Mouse (Mus musculus): ENCODE measurements at regions not wholly inside any gene's neighbourhood (a gene's known extent, or its start where the extent isn't known, plus 50 kb on each side); places are given as distances from the start of the nearest gene placed in this dataset.

DNA sequence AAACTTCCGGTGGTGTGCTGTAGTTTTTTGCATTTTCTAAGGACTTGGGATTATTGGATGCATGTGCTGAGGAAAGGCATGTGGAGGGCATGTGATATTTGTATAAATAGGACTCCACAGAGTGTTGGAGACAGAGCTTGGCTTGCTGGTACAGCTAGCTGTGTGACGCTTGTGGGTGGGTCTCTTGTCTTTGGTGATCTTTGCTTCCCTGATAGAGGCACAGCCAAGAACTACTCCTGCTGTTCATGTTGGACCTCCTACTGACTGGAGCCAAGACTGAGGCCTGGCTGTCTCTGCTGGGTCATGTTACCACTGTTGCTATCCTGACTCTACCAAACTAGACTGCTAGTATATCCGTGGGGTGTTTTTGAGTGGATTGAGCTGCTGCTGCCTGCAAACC is 103.1 kb upstream of the Syndig1 start:
- DNase-seq = no peak

DNA sequence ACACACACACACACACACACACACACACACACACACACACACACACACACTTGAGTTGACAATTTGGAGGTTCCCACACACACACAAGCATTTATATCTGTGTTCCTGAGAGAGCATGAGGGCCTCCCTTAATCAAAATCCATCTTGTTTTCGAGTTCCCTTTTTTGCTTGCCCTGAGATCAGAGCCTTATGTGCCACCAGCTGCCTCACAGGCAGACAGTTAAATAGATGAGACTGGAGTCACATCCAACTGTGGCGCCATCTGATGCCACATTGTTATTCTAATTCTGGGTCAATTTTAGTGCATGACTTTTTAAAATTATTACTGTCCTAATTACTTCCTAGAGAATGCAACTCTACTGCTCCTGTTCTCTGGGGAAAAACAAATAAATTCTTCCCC is 91.2 kb upstream of the Syndig1 start:
- peak; percentile 3 for DNase-seq

DNA sequence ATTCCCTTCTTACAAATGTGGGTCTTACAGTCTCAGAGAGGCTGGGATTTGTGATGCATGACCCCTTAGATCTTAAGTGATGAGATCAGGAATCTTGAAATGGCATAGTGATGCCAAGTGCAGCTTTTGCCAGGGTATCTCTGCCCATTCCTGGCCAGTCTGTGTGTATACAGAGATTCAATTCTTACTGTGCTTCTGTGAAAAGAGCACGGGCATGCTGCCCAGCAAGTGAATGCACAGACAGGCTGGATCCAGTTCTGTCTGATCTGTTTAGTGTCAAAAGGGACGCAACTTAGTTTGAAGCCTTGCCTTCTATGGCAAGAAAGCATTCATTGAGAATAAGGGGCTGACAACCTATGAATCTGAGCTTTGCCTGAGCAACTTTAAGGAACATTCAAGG is 89.1 kb upstream of the Syndig1 start:
- DNase-seq = no peak

DNA sequence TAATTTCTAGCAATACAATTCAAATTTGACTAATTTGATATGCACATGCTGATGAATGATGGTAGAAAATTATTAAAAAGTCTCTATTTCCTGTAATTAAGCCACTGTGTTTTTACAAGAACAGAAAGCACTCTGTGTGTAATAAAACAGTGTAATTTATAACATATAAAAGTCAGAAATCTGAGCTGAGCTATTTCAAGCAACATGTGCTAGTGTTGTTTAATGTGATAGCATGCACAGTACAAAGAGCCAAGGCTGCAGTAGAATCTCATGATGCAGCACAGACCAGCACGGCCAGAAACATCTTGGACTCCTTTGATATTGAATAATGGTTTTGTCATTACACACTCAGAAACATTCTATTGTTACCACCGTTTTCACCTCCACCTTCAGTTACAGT is 86.3 kb upstream of the Syndig1 start:
- no peak for DNase-seq

DNA sequence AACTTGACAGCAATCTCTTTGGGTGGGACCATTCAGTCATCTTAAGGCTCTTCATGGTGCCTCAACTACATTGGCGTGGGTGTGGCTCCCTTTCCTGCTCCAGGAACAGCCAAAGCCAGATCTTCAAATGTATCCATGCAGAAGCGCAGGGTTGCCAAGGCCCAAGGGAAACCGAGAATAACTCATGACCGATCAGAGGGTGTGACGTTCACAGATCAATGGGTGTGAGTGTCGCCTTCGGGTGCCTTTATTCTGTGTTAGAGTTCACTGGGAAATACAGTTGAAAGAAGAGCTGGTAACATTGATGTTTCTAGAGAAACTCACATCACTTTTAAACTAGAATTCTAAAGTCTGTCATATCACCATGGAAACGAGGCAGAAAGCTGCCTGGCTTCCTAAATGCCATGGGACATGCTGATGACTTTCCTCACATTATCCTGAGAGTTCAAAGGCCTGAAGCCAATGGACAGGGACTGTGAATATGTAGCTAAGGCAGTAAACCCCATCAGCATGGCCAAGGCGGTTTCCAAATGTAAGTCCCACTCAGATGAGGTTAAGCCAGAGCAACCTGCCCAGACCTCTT is 80.7 kb upstream of the Syndig1 start:
- no peak for DNase-seq

DNA sequence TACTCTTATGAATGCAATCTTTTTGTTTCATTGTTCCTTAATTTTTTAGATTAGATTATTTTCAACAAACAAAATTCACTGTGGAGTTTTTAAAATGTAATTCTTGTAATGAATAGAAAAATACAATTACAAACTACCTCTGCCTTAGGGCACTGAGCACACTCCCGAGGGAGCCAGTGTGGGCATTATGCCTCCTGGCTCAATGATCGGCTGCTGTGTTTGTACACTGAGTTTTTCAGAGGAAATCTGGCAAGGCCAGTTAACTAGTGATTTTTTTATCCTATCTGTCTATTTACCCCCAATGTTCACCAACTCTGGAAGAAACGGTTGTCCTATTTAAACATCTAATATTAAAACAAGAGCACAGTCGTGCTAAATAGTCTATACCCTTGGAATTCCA is 69.9 kb upstream of the Syndig1 start:
- DNase-seq = no peak

DNA sequence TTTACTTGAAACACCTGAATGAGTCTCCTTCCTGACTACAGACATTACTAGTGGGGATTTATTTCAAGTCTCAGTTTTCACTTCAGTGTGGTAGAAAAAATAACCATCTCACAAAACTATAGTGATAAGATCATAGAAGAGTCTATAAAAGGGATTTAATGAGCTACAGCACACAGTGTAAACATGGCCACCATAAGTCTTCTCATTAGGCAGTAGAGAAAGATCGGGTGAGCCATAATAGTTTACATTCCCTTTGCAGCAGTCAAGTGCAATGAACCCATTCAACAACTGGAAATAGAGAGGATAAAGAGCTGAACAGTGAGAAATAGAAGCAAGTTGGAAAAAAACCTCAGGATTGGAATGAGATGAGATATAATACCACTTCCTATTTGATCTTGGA is 65.1 kb upstream of the Syndig1 start:
- DNase-seq = no peak

DNA sequence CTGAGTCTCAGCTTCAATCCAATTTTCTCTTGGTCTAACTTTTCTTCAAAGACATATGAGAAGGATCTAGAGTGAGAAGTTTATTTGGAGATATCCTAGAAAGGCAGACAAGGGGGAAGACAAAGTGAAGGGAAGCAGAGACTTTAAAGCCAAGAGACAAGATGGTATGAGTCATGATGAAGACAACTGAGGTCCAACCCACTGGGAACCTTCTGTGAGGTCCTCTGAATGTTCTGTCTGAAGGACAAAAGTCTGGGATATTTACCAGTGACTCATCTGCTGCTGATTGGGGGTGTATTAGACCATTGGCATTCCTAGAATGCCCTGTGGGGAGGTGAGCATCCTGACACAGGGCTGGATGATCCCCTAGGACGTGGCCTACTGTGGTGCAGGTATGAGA is 61.0 kb upstream of the Syndig1 start:
- no peak for DNase-seq

DNA sequence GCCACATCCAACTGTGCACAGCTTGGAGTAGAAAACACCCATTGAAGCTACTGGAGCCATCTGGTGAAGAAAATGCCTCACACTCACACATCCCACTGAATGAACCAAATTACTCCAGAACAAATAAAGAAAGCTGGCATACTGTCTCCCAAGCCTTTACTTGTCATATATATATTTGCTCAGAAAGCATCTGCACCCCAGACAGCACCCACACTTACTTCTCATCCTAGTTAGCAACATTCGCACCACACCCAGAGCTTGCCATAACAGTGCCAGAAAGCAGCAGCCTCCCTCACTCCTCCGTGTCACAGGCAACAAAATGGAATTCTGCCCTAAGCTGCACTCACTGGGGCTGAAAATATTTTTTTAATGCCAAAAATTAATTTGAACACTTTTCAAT is 60.5 kb upstream of the Syndig1 start:
- DNase-seq = no peak

DNA sequence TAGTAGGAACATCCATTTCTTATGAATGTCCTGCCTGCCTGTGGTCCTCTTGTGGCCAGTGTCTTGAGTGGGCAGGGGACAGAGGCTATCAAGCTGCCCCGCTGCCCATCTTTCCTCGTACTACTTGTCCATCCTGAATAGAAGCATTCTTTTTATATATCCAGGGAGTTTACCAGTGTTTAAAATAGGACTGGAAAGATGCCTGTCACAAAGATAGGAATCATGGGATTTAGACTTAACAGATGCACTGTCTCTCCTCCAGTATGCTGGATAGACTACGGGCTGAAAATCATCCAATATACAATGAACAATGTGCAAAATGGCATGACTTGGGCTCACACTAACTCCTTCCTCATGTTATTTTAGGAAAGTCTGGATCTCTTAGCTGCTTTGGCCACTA is 51.7 kb upstream of the Syndig1 start:
- no peak for DNase-seq
